Mouse (Mus musculus) gastrocnemius, postnatal 14 days (tissue): ENCODE results near the gene Nfkbie. TPM values are rescaled to one million over a fixed set of nuclear protein-coding genes. Genes with fewer than 3 reads are reported as not detected.

Experiments
- DNase-seq: peaks from one replicate; pipeline ENCODE4 v3.0.0; 2021; ENCODE audit warnings: mixed read lengths
- intact Hi-C: fragments of 180-260 bp; cut with DNase I; formaldehyde crosslinking; loops from one replicate; pipeline ENCODE4 v1.15.1; 2025; ENCODE audit warnings: low total_unique reads
- total RNA-seq, 2 experiments: library from RNA; stranded (reverse); gene quantifications; 2 replicates each; pipeline ENCODE4 v1.2.3; 2021

Nfkbie gene
- total RNA-seq, 2 experiments from 2014 or later: 1.1 to 1.4 TPM

- intact Hi-C loops: no loop called here
- DNase-seq: no peak
Observed at GRCm38 (mm10) chr17:45542129-45542528, 13.4 kb upstream of the Nfkbie start.

DNA sequence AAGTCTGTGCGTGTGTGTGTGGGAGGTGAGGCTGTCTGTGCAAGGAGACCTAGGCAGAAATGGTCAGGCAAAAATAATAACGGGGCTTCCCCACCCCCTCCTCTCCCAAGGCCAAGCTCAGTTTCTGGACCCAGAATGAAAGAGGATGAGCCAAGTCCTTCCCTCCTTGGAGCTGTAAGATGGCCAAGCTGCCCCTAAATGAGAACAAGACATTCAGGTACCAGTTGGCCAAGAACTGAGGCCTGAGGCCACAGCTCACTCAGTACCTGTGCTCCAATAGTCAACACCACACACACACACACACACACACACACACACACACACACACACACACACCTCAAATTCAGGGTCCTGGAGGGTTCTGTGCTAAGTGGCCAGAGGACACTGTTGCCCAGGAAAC, 12.8 kb upstream of the Nfkbie start:
- intact Hi-C loops: no loop called here
- no peak for DNase-seq

DNA sequence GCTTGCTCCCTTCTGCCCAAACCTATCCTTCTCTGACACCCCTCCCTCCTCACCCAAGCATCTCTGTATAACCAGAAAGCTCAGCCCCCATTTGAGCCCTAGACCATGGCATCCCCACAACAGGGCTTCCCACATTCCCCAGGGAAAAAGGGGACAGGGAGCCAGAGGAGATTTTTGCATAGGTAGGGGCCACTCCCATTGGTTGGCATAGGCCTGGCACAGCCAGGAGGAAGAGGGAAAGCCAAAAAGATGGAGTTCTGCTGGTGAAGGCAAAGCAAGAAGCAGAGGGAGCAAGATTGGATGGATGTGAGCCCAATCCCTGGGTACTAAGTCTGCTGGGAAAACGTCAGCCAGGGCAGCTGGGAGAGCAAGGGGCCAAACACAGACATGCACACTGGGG, 12.4 kb upstream of the Nfkbie start:
- intact Hi-C loops: no loop called here
- DNase-seq: no peak

DNA sequence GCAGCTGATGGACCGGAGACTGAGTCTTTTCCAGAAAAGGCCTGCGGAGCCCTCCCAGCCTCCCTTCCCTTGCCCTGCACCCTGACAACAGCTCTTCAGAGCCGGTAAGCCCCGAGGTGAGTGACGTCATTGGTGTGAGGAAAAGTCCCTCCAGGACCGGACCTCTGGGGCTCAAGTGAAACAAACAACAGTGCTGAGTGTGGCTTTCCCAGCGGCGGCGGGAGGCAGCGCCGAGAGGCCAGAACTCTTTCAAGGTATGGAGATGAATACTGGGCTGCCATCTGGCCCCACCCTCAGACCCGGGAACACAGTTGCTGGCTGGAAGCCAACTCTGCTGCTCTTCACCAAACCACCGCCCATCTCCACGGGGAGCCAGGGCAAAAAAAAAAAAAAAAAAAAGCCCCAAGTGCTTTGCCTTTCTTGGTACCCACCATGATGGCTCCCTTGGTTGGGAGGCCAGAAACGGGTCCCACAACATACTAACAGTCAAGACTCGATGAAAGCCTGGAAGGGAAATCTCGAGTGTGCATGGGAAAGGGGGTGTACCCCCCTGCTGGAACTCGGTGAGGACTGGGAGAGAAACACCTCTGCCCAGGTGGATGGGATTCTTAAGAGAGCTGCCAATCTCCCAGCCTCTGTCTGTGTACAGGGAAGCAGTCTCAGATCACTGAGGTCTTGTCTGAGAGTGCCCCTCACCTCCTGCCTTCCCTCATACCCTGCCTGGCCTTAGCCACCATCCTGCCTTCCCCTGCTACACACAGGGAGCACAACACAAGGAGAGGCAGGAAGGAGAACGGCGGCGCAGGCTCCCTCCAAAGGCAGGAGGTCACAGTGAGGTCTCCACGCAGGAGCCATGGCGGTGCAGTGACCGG, 11.3 kb upstream of the Nfkbie start:
- intact Hi-C loops: no loop called here
- no peak for DNase-seq

GRCm38 (mm10) chr17:45544873-45545277, 10.6 kb upstream of the Nfkbie start:
- intact Hi-C loops: no loop called here
- DNase-seq: no peak

DNA sequence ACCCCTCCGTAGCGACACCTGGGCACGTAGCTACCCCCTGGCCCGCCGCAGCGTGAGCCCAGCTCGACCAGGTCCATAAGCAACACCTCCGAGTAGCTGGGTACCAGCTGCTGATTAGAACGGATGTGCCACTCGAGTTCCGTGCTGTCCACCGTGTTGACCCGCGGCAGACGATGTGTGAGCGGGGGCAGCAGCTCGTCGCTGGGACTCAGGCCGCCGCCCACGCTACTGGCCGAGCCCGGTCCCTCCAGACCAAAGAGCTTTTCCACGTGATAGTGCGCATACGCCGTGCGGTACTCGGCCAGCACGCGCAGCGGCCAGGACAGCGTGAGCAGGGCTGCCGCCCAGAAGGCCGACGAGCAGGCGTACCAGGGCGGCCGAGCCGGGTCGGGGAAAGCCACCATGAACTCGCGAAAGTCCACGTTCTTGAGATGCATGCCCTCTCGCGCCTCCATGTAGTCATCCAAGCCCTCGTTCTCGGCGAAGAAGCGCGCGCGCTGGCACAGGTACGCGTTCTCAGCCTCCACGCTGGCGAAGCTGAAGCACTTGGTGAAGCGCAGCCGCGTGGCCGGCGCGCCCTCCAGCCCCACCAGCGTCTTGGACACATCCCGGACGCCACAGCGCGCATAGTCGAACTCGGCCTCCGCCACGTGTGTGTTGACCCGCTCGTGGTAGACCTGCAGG, 10.1 kb upstream of the Nfkbie start:
- DNase-seq: no peak
- intact Hi-C loops: no loop called here

- intact Hi-C loops: no loop called here
- DNase-seq: no peak
Observed at GRCm38 (mm10) chr17:45546941-45547340, 8.6 kb upstream of the Nfkbie start.

GRCm38 (mm10) chr17:45547461-45548190, 7.9 kb upstream of the Nfkbie start:
- intact Hi-C loops: no loop called here
- no peak for DNase-seq

GRCm38 (mm10) chr17:45548541-45549512, 6.7 kb upstream of the Nfkbie start:
- intact Hi-C loops: no loop called here
- DNase-seq: no peak

GRCm38 (mm10) chr17:45549617-45550181, 5.8 kb upstream of the Nfkbie start, which contains the start of gene Tmem151b:
Tmem151b (minus strand) TSS chr17:45549677.
- DNase-seq: no peak
- intact Hi-C loops: loop anchor here (2.0 kb wide), 1 partner anchor 69 kb away; no protein-coding TSS in a partner anchor

DNA sequence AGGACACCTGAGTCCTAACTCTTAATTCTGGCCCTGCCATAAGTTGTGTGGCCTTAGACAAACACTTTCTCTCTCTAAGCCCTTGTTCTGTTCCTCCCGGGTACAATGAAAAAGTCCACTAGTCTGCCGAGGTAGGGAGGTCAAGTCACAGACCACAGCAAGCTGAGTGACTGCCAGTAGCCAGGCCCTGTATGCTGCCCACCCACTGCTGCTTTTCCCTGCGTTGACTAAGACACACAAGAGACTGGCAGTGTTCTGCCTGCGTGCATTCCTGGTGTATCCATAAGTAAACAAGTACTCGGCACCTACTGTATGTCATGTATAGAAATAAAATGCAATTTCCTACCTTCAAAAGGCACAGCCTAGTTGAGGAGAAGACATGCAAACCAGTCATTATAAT, 5.2 kb upstream of the Nfkbie start:
- no peak for DNase-seq
- intact Hi-C loops: loop anchor here (2.0 kb wide), 1 partner anchor 69 kb away; no protein-coding TSS in a partner anchor

DNA sequence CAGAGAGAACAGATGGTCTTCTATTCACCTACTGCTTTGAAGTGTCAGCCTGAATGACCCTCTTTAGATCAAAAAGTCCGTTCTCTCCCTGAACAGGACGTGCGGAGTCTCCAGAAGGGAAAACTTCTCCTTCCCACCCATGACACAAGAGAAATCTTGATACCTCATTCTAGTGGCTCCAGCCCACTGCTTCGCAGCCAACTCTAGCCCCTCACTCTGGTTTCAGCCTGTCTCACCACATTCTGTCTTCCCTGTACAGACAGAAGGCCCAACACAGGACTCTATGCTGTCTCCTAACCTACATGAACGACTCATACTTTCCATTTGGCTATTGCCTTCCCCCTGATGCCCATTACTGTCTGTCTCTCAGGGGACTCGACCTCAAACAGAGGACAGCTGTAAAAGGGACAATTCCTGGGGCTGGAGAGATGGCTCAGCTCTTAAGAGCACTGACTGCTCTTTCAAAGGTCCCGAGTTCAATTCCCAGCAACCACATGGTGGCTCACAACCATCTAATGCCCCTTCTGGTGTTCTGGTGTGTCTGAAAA, 4.2 kb upstream of the Nfkbie start:
- intact Hi-C loops: loop anchor here (2.0 kb wide), 1 partner anchor 71 kb away; no protein-coding TSS in a partner anchor
- no peak for DNase-seq

DNA sequence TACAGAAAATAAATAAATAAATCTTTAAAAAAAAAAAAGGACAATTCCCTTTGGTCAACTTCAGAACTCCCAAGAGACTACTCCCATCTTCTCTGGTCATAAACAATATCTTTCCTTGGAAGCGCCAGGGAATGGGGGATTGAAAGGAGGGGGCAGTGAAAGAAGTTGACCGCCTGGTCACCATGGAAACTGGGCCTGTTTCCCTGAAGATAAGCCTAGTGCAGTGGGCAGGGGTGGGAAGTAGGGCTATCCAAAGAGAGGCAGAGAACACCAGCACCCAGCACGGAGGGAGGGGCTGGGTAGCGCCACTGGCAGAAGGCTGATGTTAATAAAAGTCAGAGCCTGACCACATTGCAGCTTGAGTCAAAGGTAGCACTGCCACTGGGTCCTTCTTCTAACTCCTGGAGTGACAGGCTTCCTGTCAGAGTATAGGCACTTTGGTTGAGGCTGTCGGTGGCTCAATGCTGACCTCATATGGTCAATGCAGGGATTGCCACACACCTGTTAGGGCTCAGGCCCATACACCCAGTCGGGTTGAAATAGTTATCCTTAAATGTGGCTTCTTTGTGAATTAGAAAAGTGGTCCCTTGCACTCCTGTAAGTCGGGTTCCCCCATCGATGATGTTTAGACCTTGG, 3.6 kb upstream of the Nfkbie start:
- intact Hi-C loops: loop anchor here (2.0 kb wide), 2 partner anchors 33 to 71 kb away; no protein-coding TSS in a partner anchor
- DNase-seq: peak; percentile 67

- no peak for DNase-seq
- intact Hi-C loops: loop anchor here (2.0 kb wide), 1 partner anchor 34 kb away; no protein-coding TSS in a partner anchor
Observed at GRCm38 (mm10) chr17:45553065-45553464, 2.4 kb upstream of the Nfkbie start.

GRCm38 (mm10) chr17:45554420-45554819, 1.1 kb upstream of the Nfkbie start:
- intact Hi-C loops: no loop called here
- no peak for DNase-seq

DNA sequence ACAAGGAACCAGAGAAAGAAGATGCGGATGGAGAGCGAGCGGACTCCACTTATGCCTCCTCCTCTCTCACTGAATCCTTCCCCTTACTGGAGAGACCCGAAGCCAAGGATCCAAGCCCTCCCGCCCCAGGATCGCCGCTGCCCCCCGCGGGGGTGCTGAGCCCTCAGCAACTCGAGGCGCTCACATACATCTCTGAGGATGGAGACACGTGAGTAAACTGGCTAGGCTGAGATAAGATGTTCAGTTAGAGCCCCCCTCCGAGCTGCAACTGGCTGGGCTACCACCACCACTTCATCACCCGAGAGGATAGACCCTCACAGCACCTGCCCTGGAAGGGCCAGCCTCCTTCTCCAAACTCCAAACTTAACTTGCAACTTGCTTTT, 595 bp downstream of the Nfkbie start:
- no peak for DNase-seq

DNA sequence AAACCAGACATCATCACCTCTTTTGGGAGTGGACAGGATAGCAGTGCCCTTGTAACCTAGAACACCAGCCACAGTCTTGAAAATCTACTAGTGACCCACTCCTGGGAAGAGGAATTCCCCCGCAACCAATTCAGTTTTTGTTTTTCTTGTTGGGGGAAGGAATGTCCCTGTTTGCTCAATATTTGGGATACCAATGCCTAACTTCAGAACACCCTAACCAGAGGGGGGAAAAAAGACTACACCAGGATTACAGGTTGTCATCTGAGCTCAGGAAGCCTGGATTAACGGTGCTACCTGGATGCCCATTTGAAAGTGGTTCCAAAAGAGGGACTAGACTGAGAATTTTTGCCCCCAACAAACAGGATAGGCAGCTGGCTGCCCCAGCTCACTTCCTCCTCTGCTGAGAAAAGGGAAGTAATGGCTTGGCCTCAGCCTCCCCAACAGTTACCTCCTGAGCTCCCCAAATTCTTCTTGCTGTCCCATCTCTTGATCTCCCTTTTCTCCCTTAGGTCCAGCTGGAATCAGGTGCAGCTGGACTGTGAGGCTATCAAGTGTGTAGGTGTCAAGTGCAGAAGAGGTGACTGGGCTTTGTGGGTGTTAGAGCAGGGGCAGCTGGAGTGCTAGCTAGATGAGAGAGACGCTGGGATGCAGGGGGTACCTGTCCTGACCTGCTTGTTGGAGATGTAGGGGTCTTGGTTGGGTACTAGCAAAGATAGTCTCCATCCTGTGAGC, 1.2 kb downstream of the Nfkbie start:
- no peak for DNase-seq
- intact Hi-C loops: no loop called here

More for the DNA sequence above, 595 bp downstream of the Nfkbie start:
- intact Hi-C loops: no loop called here
